Mouse (Mus musculus) heart, embryonic 13.5 days (tissue): Measurements from ENCODE around the gene Aldh1a2. TPM values are rescaled to one million over a fixed set of nuclear protein-coding genes. Genes with fewer than 3 reads are reported as not detected.
A peak's percentile ranks its signal among the peaks of the same experiment; 100 is the strongest.

Experiments used
- ATAC-seq: fragments of 200-750 bp; cut with Nextera tagmentation; 2 replicates; pipeline ENCODE4 v1.8.0; 2017; ENCODE audit warnings: moderate TSS enrichment; ENCODE audit not compliant: insufficient number of reproducible peaks, low FRiP score, low TSS enrichment; ENCODE audit errors: extremely low read depth
- H3K27ac ChIP-seq: fragments of 300-500 bp; sonication (generic); replicated peaks from 2 replicates; pipeline ENCODE4 v1.5.1; 2015; ENCODE audit warnings: moderate library complexity, mild to moderate bottlenecking, inconsistent platforms
- H3K27me3 ChIP-seq: fragments of 300-500 bp; sonication (generic); replicated peaks from 2 replicates; pipeline ENCODE4 v1.6.1; 2015; ENCODE audit warnings: mild to moderate bottlenecking, inconsistent platforms
- H3K36me3 ChIP-seq: fragments of 300-500 bp; sonication (generic); 2 replicates; pipeline ENCODE4 v1.6.1; 2015; ENCODE audit warnings: mild to moderate bottlenecking, inconsistent platforms
- H3K4me1 ChIP-seq: fragments of 300-500 bp; sonication (generic); 2 replicates; pipeline ENCODE4 v1.6.1; 2015; ENCODE audit warnings: inconsistent platforms
- H3K4me2 ChIP-seq: fragments of 300-500 bp; sonication (generic); 2 replicates; pipeline ENCODE4 v1.6.1; 2015; ENCODE audit warnings: inconsistent platforms, mild to moderate bottlenecking, moderate library complexity
- H3K4me3 ChIP-seq: fragments of 300-500 bp; sonication (generic); 2 replicates; pipeline ENCODE4 v1.5.1; 2015; ENCODE audit warnings: moderate library complexity, mild to moderate bottlenecking, inconsistent platforms
- H3K9ac ChIP-seq: fragments of 300-500 bp; sonication (generic); 2 replicates; pipeline ENCODE4 v1.6.1; 2015; ENCODE audit warnings: inconsistent platforms, mild to moderate bottlenecking, moderate library complexity
- H3K9me3 ChIP-seq: fragments of 300-500 bp; sonication (generic); 2 replicates; pipeline ENCODE4 v1.6.1; 2016; ENCODE audit warnings: inconsistent platforms
- WGBS: fragments of 180-500 bp; shearing (Covaris S2); methylation state at CpG from one replicate; pipeline ENCODE4 v1.1.7; 2015; ENCODE audit warnings: mixed read lengths; 5-methylcytosine and 5-hydroxymethylcytosine counted together
- polyA plus RNA-seq: library from polyadenylated mRNA; unstranded; fragments of >200 nt; fragmentation: Nextera tagmentation; extraction: Ambion mirVana; gene quantifications from 2 replicates; pipeline ENCODE4 v1.2.1, GENCODE M21; 2015

Gene Aldh1a2
- polyA plus RNA-seq, 1 experiment from 2014 or later, result 44.9 TPM

- no peak overlapping the region for H3K4me2 ChIP-seq
- H3K27ac ChIP-seq, result no peak overlapping the region
- no peaks in the 10 kb centered on the region for H3K27me3 ChIP-seq
- H3K9ac ChIP-seq, result no peak overlapping the region
- peaks cover 5% of the 10 kb centered on the region for H3K4me1 ChIP-seq
- ATAC-seq, result no peak
- no peaks in the 10 kb centered on the region for H3K9me3 ChIP-seq
- H3K4me3 ChIP-seq, result no peak overlapping the region
- H3K36me3 ChIP-seq, result no peaks in the 10 kb centered on the region
These were observed 30.3 kb upstream of the Aldh1a2 start for GRCm38 (mm10) chr9:71185285-71185684.

- no peak for ATAC-seq
- Histone ChIP-seq H3K27ac (no peak overlapping the region), H3K4me2 (no peak overlapping the region), H3K36me3 (no peaks in the 10 kb centered on the region), H3K4me1 (peaks cover 5% of the 10 kb centered on the region), H3K9ac (no peak overlapping the region), H3K4me3 (no peak overlapping the region), H3K27me3 (no peaks in the 10 kb centered on the region), H3K9me3 (no peaks in the 10 kb centered on the region)
- WGBS, result 71% methylated on average over 2 of the region's 2 CpGs
These were observed 29.8 kb upstream of the Aldh1a2 start for GRCm38 (mm10) chr9:71185823-71186222.

- no peak overlapping the region for H3K27ac ChIP-seq
- H3K4me2 ChIP-seq, result no peak overlapping the region
- H3K4me3 ChIP-seq, result no peak overlapping the region
- H3K9ac ChIP-seq, result no peak overlapping the region
- no peaks in the 10 kb centered on the region for H3K36me3 ChIP-seq
- 76% methylated on average over 7 of the region's 7 CpGs for WGBS
- no peak for ATAC-seq
- no peaks in the 10 kb centered on the region for H3K27me3 ChIP-seq
- no peaks in the 10 kb centered on the region for H3K9me3 ChIP-seq
- H3K4me1 ChIP-seq, result peaks cover 5% of the 10 kb centered on the region
These were observed 28.2 kb upstream of the Aldh1a2 start for GRCm38 (mm10) chr9:71187396-71187795.

GRCm38 (mm10) chr9:71188647-71189415 is 26.8 kb upstream of the Aldh1a2 start:
- peak; percentile 42; the same call in 1 of the 2 replicates for ATAC-seq
- 7% methylated on average over 12 of the region's 12 CpGs for WGBS
- H3K27me3 ChIP-seq, result no peaks in the 10 kb centered on the region
- H3K27ac ChIP-seq, result no peak overlapping the region
- peaks cover 5% of the 10 kb centered on the region for H3K4me1 ChIP-seq
- no peaks in the 10 kb centered on the region for H3K9me3 ChIP-seq
- no peaks in the 10 kb centered on the region for H3K36me3 ChIP-seq
- peak overlapping the region; percentile 35 for H3K4me3 ChIP-seq
- H3K9ac ChIP-seq, result peak overlapping the region; percentile 70
- H3K4me2 ChIP-seq, result peak overlapping the region; percentile 68

- ATAC-seq, result no peak
- no peaks in the 10 kb centered on the region for H3K9me3 ChIP-seq
- no peaks in the 10 kb centered on the region; the same call in 1 of the 2 replicates for H3K27me3 ChIP-seq
- H3K27ac ChIP-seq, result no peak overlapping the region
- WGBS, result 75% methylated on average over 5 of the region's 5 CpGs
- H3K4me3 ChIP-seq, result no peak overlapping the region
- H3K4me2 ChIP-seq, result no peak overlapping the region
- no peaks in the 10 kb centered on the region for H3K36me3 ChIP-seq
- no peaks in the 10 kb centered on the region for H3K4me1 ChIP-seq
- H3K9ac ChIP-seq, result no peak overlapping the region
These were observed 16.8 kb upstream of the Aldh1a2 start for GRCm38 (mm10) chr9:71198826-71199225.

- Histone ChIP-seq H3K4me2 (no peak overlapping the region), H3K27me3 (no peaks in the 10 kb centered on the region; the same call in 1 of the 2 replicates), H3K9me3 (no peaks in the 10 kb centered on the region), H3K4me1 (no peaks in the 10 kb centered on the region), H3K9ac (no peak overlapping the region), H3K27ac (no peak overlapping the region), H3K4me3 (no peak overlapping the region), H3K36me3 (no peaks in the 10 kb centered on the region)
- ATAC-seq, result no peak
- WGBS, result 71% methylated on average over 4 of the region's 4 CpGs
These were observed 13.3 kb upstream of the Aldh1a2 start for GRCm38 (mm10) chr9:71202265-71202664.

- Histone ChIP-seq H3K27me3 (peaks cover 33% of the 10 kb centered on the region), H3K4me2 (no peak overlapping the region), H3K36me3 (no peaks in the 10 kb centered on the region), H3K9me3 (no peaks in the 10 kb centered on the region), H3K27ac (no peak overlapping the region), H3K9ac (no peak overlapping the region), H3K4me1 (no peaks in the 10 kb centered on the region), H3K4me3 (no peak overlapping the region)
- ATAC-seq, result no peak
- WGBS, result 50% methylated on average over 3 of the region's 3 CpGs
These were observed 6.3 kb upstream of the Aldh1a2 start for GRCm38 (mm10) chr9:71209299-71209698.

- Histone ChIP-seq H3K27ac (no peak overlapping the region), H3K9ac (no peak overlapping the region), H3K4me1 (peaks cover 2% of the 10 kb centered on the region), H3K36me3 (no peaks in the 10 kb centered on the region), H3K9me3 (no peaks in the 10 kb centered on the region), H3K4me2 (no peak overlapping the region), H3K27me3 (peaks cover 48% of the 10 kb centered on the region), H3K4me3 (no peak overlapping the region)
- WGBS, result 13% methylated on average over 2 of the region's 2 CpGs
- ATAC-seq, result no peak
These were observed 4.7 kb upstream of the Aldh1a2 start for GRCm38 (mm10) chr9:71210870-71211269.

- 17% methylated on average over 4 of the region's 4 CpGs for WGBS
- Histone ChIP-seq H3K4me2 (no peak overlapping the region), H3K9me3 (no peaks in the 10 kb centered on the region), H3K36me3 (no peaks in the 10 kb centered on the region), H3K27ac (no peak overlapping the region), H3K4me3 (no peak overlapping the region), H3K27me3 (peaks cover 67% of the 10 kb centered on the region), H3K4me1 (peaks cover 10% of the 10 kb centered on the region), H3K9ac (no peak overlapping the region)
- ATAC-seq, result no peak
These were observed 2.0 kb upstream of the Aldh1a2 start for GRCm38 (mm10) chr9:71213636-71214035.

GRCm38 (mm10) chr9:71216036-71216995 is 727 bp downstream of the Aldh1a2 start:
- H3K4me1 ChIP-seq, result peaks cover 10% of the 10 kb centered on the region
- H3K36me3 ChIP-seq, result no peaks in the 10 kb centered on the region
- H3K4me3 ChIP-seq, result peak overlapping the region; percentile 55
- under 1% methylated on average over 57 of the region's 57 CpGs for WGBS
- H3K4me2 ChIP-seq, result peak overlapping the region; percentile 75
- H3K9me3 ChIP-seq, result no peaks in the 10 kb centered on the region
- H3K27me3 ChIP-seq, result peaks cover 76% of the 10 kb centered on the region
- peak overlapping the region; percentile 65 for H3K9ac ChIP-seq
- ATAC-seq, result peak; percentile 51; the same call in 1 of the 2 replicates
- no peak overlapping the region for H3K27ac ChIP-seq

GRCm38 (mm10) chr9:71216996-71217792 is 1.6 kb downstream of the Aldh1a2 start:
- Histone ChIP-seq H3K36me3 (no peaks in the 10 kb centered on the region), H3K9me3 (no peaks in the 10 kb centered on the region), H3K27me3 (peaks cover 73% of the 10 kb centered on the region), H3K4me3 (peak overlapping the region; percentile 55), H3K27ac (no peak overlapping the region), H3K9ac (no peak overlapping the region), H3K4me2 (peak overlapping the region; percentile 75), H3K4me1 (peaks cover 10% of the 10 kb centered on the region)
- WGBS, result 6% methylated on average over 20 of the region's 20 CpGs
- no peak for ATAC-seq
